Mouse (Mus musculus) liver, embryonic 13.5 days (tissue): ENCODE measurements around the gene Hspb2. TPM values are rescaled to one million over a fixed set of nuclear protein-coding genes. Genes with fewer than 3 reads are reported as not detected.

Experiments
- ATAC-seq: fragments of 200-750 bp; cut with Nextera tagmentation; 2 replicates; pipeline ENCODE4 v1.8.0; 2017; ENCODE audit warnings: low read depth, mild to moderate bottlenecking, moderate number of reproducible peaks, moderate library complexity
- DNase-seq: peaks from one replicate; pipeline ENCODE4 v3.0.0; 2022
- H3K27ac ChIP-seq: fragments of 300-500 bp; sonication (generic); 2 replicates; pipeline ENCODE4 v1.5.1; 2015; ENCODE audit warnings: moderate library complexity, mild to moderate bottlenecking, inconsistent platforms
- H3K27me3 ChIP-seq: fragments of 300-500 bp; sonication (generic); 2 replicates; pipeline ENCODE4 v1.6.1; 2015; ENCODE audit warnings: mild to moderate bottlenecking, inconsistent platforms
- H3K36me3 ChIP-seq: fragments of 300-500 bp; sonication (generic); 2 replicates; pipeline ENCODE4 v1.6.1; 2015; ENCODE audit warnings: mild to moderate bottlenecking, inconsistent platforms
- H3K4me1 ChIP-seq: fragments of 300-500 bp; sonication (generic); replicated peaks from 2 replicates; pipeline ENCODE4 v1.6.1; 2015; ENCODE audit warnings: inconsistent platforms
- H3K4me2 ChIP-seq: fragments of 300-500 bp; sonication (generic); 2 replicates; pipeline ENCODE4 v1.6.1; 2015; ENCODE audit warnings: inconsistent platforms, mild to moderate bottlenecking, moderate library complexity
- H3K4me3 ChIP-seq: fragments of 300-500 bp; sonication (generic); replicated peaks from 2 replicates; pipeline ENCODE4 v1.5.1; 2015; ENCODE audit warnings: mild to moderate bottlenecking, inconsistent platforms
- H3K9ac ChIP-seq: fragments of 300-500 bp; sonication (generic); 2 replicates; pipeline ENCODE4 v1.6.1; 2015; ENCODE audit warnings: mild to moderate bottlenecking, inconsistent platforms
- H3K9me3 ChIP-seq: fragments of 300-500 bp; sonication (generic); replicated peaks from 2 replicates; pipeline ENCODE4 v1.6.1; 2016; ENCODE audit warnings: inconsistent platforms
- WGBS: fragments of 180-500 bp; shearing (Covaris S2); methylation state at CpG from one replicate; pipeline ENCODE4 v1.1.7; 2015; ENCODE audit not compliant: insufficient replicate concordance; 5-methylcytosine and 5-hydroxymethylcytosine counted together
- polyA plus RNA-seq: library from polyadenylated mRNA; unstranded; fragments of >200 nt; fragmentation: Nextera tagmentation; extraction: Ambion mirVana; gene quantifications from 2 replicates; pipeline ENCODE4 v1.2.1, GENCODE M21; 2015

Gene Hspb2
- polyA plus RNA-seq, 1 experiment from 2014 or later: 1.4 TPM

DNA sequence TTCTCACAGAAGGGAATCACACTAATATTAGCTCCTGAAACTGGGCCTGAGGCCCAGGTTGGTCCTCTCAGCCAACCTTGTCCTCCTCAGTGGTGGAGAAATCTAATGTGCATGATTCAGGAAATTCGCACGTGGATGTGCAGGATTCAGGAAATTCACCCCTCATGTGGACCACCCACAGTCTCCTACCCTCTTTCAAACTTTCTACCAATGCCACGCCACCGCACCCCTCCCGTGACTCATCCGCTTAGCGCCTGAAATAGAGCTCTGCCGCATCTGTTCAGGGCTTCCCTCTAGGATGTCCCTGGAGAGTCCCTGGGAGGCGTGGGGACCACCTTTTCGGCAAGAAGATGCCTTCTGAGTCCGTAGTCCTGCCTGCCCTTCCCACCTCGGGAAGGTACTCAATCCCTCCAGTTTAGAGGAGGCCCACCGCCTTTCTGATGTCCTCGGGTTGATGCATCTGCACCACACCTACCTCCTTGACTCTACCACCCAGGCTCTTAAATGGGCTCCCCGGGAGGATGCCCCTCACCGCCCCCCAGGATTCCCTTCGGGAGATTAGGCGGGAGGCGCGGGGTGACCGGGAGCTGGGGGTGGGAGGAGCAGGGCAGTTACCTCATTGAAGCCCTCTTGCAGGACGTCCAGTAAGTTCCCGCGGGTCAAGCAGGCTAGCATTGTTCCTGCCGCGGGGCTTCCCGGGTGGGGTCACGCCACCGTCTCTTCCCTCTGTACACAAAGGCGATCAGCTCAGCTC is 24.8 kb downstream of the Hspb2 start:
- Histone ChIP-seq H3K36me3 (no peaks in the 10 kb centered on the region), H3K27me3 (peaks cover 47% of the 10 kb centered on the region), H3K9ac (peak overlapping the region; percentile 8; the same call in 1 of the 2 replicates), H3K9me3 (no peaks in the 10 kb centered on the region), H3K27ac (no peak overlapping the region), H3K4me1 (0 out of 2 replicates have a peak, but pooled peaks cover 2% of the 10 kb centered on the region), H3K4me2 (peak overlapping the region; percentile 70), H3K4me3 (peak overlapping the region; percentile 57)
- ATAC-seq (no peak), DNase-seq (no peak)
- WGBS: 13% methylated on average over 30 of the region's 30 CpGs

DNA sequence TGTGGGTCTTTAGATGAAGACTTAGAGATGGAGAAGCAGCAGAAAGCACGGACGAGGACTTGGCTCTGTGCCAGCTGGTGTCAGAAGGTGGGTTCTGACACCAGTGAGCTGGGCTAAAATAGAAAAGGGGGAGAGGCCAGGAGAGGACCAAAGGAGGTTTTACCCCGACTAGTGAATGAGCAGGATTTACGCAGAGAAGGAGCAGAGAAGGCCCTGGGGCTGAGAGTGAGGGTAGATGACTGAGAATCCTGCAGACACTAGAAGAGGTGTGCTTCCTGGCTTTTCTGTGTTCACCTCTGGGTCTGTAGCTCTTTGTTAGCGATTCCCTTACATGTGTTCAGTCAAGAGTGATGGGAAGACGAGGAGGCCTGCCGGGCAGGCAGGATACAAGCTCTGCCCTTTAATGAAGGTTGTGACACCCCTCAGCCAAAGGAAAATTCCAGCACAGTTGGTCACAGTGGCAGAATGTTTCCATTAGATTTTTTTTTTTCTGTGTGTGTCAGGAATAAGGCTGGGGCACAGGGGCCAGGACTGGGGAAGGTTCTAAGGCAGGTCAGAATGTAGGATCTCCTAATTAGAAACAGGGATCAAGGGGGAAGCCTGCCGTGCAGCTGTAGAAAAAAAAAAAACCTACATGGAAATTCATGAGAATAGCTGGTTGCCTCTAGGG is 26.1 kb downstream of the Hspb2 start:
- no peaks in the 10 kb centered on the region for H3K36me3 ChIP-seq
- ATAC-seq (no peak), DNase-seq (no peak)
- H3K27me3 ChIP-seq: peaks cover 47% of the 10 kb centered on the region
- no peak overlapping the region for H3K9ac ChIP-seq
- no peak overlapping the region for H3K4me3 ChIP-seq
- 60% methylated on average over 8 of the region's 8 CpGs for WGBS
- no peak overlapping the region for H3K27ac ChIP-seq
- H3K4me1 ChIP-seq: 0 out of 2 replicates have a peak, but pooled peaks cover 2% of the 10 kb centered on the region
- H3K4me2 ChIP-seq: no peak overlapping the region
- no peaks in the 10 kb centered on the region for H3K9me3 ChIP-seq

DNA sequence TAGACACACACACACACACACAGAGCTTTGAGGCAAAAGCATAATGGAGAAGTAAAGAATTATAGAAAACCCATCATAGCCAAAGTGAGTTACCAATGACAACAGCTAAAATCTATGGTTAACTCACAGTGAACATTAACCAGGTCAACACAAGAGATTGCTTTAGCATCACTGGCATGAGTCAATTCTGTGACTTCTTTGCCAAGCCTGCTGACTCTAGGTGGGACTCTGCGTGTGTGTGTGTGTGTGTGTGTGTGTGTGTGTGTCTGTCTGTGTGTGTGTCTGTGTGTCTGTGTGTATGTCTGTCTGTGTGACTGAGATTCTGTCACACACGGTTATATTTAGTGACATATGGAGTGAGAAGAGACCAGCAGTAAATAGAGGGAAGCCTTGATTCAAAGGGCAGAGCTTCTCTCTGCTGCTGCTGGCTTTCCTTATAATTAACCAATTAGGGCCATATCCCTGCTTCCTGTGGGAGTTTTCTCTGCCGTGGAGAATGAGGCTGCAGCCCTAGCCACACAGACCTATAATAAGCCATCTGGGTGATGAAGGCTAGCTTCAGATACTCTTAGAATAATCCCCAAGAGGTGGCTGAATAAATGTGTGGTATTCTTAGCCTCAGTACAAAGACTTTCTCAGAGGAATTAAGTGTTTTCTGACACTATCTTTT is 27.4 kb downstream of the Hspb2 start:
- Histone ChIP-seq H3K4me2 (no peak overlapping the region), H3K27me3 (peaks cover 47% of the 10 kb centered on the region), H3K36me3 (no peaks in the 10 kb centered on the region), H3K9me3 (no peaks in the 10 kb centered on the region), H3K9ac (no peak overlapping the region), H3K4me3 (no peak overlapping the region), H3K4me1 (0 out of 2 replicates have a peak, but pooled peaks cover 2% of the 10 kb centered on the region), H3K27ac (no peak overlapping the region)
- ATAC-seq: no peak
- 34% methylated on average over 3 of the region's 3 CpGs for WGBS
- no peak for DNase-seq

DNA sequence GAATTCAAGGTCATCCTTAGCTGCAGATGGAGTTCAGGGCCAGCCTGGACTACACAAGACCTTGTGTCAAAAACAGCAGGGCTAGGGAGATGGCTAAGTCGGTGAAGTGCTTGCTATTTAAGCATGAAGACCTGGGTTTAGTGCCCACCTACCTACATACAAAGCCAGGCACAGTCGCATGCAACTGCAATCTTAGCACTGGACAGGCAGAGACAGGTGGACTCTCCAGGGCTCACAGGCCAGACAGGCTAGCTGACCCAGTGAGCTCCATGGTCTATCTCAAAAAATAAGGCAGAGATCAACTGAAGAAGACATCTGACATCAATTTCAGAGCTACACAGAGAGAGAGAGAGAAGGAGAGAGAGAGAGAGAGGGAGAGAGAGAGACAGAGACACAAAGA is 28.0 kb downstream of the Hspb2 start:
- Histone ChIP-seq H3K9me3 (no peaks in the 10 kb centered on the region), H3K4me1 (0 out of 2 replicates have a peak, but pooled peaks cover 2% of the 10 kb centered on the region), H3K4me2 (no peak overlapping the region), H3K36me3 (no peaks in the 10 kb centered on the region), H3K9ac (no peak overlapping the region), H3K27ac (no peak overlapping the region), H3K27me3 (peaks cover 47% of the 10 kb centered on the region), H3K4me3 (no peak overlapping the region)
- no peak for ATAC-seq
- 73% methylated on average over 2 of the region's 2 CpGs for WGBS
- no peak for DNase-seq

DNA sequence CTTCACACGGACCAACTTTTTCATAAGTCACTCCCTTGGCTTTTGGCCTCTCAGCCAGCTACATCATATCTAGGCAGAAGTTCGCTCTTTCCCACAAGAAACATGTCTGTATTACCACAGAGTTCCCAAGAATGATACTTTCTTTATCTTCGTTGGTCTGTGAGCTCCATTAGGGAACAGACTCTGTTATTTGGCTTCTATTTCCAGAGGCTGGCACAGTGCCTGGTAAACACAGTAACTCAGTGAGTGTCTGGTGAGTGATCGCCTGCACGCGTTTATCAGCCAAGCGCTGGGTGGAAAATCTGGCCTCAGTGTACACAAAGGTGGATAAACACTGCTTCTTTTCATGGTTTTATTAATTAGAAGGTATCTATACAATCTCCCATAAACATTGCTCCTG is 28.7 kb downstream of the Hspb2 start:
- Histone ChIP-seq H3K27ac (no peak overlapping the region), H3K9ac (no peak overlapping the region), H3K4me1 (0 out of 2 replicates have a peak, but pooled peaks cover 2% of the 10 kb centered on the region), H3K4me2 (no peak overlapping the region), H3K4me3 (no peak overlapping the region), H3K9me3 (no peaks in the 10 kb centered on the region), H3K36me3 (no peaks in the 10 kb centered on the region), H3K27me3 (peaks cover 40% of the 10 kb centered on the region)
- ATAC-seq: no peak
- WGBS: 65% methylated on average over 7 of the region's 7 CpGs
- no peak for DNase-seq

GRCm38 (mm10) chr9:50722451-50722911 is 29.7 kb downstream of the Hspb2 start:
- Histone ChIP-seq H3K27ac (no peak overlapping the region), H3K9ac (no peak overlapping the region), H3K4me3 (no peak overlapping the region), H3K27me3 (peaks cover 31% of the 10 kb centered on the region), H3K9me3 (no peaks in the 10 kb centered on the region), H3K36me3 (no peaks in the 10 kb centered on the region), H3K4me1 (0 out of 2 replicates have a peak, but pooled peaks cover under 1% of the 10 kb centered on the region), H3K4me2 (no peak overlapping the region)
- 40% methylated on average over 8 of the region's 8 CpGs for WGBS
- ATAC-seq (no peak), DNase-seq (no peak)

GRCm38 (mm10) chr9:50721061-50721460 is 31.1 kb downstream of the Hspb2 start:
- no peak overlapping the region for H3K27ac ChIP-seq
- H3K4me3 ChIP-seq: no peak overlapping the region
- H3K9me3 ChIP-seq: no peaks in the 10 kb centered on the region
- DNase-seq (no peak), ATAC-seq (no peak)
- H3K4me2 ChIP-seq: no peak overlapping the region
- H3K9ac ChIP-seq: no peak overlapping the region
- H3K4me1 ChIP-seq: no peaks in the 10 kb centered on the region
- H3K27me3 ChIP-seq: peaks cover 20% of the 10 kb centered on the region
- WGBS: 40% methylated on average over 12 of the region's 12 CpGs
- no peaks in the 10 kb centered on the region for H3K36me3 ChIP-seq

- H3K4me1 ChIP-seq: no peaks in the 10 kb centered on the region
- peaks cover 8% of the 10 kb centered on the region; the same call in 1 of the 2 replicates for H3K27me3 ChIP-seq
- H3K36me3 ChIP-seq: no peaks in the 10 kb centered on the region
- H3K4me3 ChIP-seq: no peak overlapping the region
- H3K27ac ChIP-seq: no peak overlapping the region
- H3K4me2 ChIP-seq: no peak overlapping the region
- no peaks in the 10 kb centered on the region for H3K9me3 ChIP-seq
- WGBS: 52% methylated on average over 4 of the region's 4 CpGs
- H3K9ac ChIP-seq: no peak overlapping the region
- no peak for ATAC-seq
- no peak for DNase-seq
Observed at GRCm38 (mm10) chr9:50718878-50719277, 33.3 kb downstream of the Hspb2 start.

DNA sequence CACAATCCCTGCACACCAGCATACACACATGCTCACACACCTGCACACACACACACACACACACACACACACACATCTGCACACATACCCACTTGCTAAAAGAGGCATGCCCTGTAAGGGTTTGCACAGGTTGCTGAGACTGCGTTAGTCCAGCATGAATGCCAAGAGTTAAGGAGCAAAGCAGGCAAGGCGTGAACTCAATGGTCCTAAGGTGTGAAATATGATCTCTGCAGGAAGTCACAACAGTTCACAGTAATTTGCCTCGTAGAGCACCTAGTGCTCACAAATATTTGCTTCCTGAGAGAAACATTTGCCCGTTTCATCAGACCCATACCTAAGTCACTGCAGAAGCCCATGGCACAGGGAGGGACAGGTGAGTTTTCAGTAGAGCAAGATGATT is 38.0 kb downstream of the Hspb2 start:
- H3K4me2 ChIP-seq: no peak overlapping the region
- H3K9me3 ChIP-seq: no peaks in the 10 kb centered on the region
- peaks cover 3% of the 10 kb centered on the region; the same call in 1 of the 2 replicates for H3K27me3 ChIP-seq
- WGBS: 50% methylated on average over 4 of the region's 4 CpGs
- no peak overlapping the region for H3K4me3 ChIP-seq
- H3K4me1 ChIP-seq: no peaks in the 10 kb centered on the region
- no peaks in the 10 kb centered on the region for H3K36me3 ChIP-seq
- no peak overlapping the region for H3K9ac ChIP-seq
- no peak overlapping the region for H3K27ac ChIP-seq
- ATAC-seq (no peak), DNase-seq (no peak)

GRCm38 (mm10) chr9:50711337-50711736 is 40.8 kb downstream of the Hspb2 start:
- Histone ChIP-seq H3K4me2 (no peak overlapping the region), H3K27me3 (peaks cover 2% of the 10 kb centered on the region; the same call in 1 of the 2 replicates), H3K9ac (no peak overlapping the region), H3K36me3 (no peaks in the 10 kb centered on the region), H3K4me3 (no peak overlapping the region), H3K27ac (no peak overlapping the region), H3K9me3 (no peaks in the 10 kb centered on the region), H3K4me1 (no peaks in the 10 kb centered on the region)
- no peak for ATAC-seq
- no peak for DNase-seq
- 49% methylated on average over 4 of the region's 4 CpGs for WGBS

DNA sequence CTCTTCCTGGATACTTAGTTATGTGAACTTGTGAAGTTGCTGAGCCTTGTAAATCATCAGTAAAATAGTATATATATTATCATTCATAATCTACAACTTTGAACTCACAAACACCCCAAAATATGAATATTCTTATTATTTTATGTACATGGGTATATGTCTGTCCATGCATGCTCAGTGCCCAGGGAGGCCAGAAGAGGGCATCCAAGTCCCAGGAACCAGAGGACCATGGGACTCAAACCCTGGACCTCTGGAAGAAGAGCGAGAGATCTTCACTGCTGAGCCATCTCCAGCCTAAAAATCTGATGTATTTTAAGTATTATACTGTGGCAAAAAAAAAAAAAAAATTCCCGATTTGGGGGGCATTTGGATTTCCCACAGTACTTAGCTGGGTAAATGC is 43.0 kb downstream of the Hspb2 start:
- no peaks in the 10 kb centered on the region for H3K9me3 ChIP-seq
- no peak for ATAC-seq
- no peaks in the 10 kb centered on the region for H3K36me3 ChIP-seq
- H3K9ac ChIP-seq: no peak overlapping the region
- H3K27ac ChIP-seq: no peak overlapping the region
- 22% methylated on average over 2 of the region's 2 CpGs for WGBS
- no peak overlapping the region for H3K4me2 ChIP-seq
- no peak for DNase-seq
- H3K27me3 ChIP-seq: no peaks in the 10 kb centered on the region
- H3K4me1 ChIP-seq: no peaks in the 10 kb centered on the region
- no peak overlapping the region for H3K4me3 ChIP-seq
